11 mouse cellular contexts compared by ENCODE assay signal in the genomic region with DNA sequence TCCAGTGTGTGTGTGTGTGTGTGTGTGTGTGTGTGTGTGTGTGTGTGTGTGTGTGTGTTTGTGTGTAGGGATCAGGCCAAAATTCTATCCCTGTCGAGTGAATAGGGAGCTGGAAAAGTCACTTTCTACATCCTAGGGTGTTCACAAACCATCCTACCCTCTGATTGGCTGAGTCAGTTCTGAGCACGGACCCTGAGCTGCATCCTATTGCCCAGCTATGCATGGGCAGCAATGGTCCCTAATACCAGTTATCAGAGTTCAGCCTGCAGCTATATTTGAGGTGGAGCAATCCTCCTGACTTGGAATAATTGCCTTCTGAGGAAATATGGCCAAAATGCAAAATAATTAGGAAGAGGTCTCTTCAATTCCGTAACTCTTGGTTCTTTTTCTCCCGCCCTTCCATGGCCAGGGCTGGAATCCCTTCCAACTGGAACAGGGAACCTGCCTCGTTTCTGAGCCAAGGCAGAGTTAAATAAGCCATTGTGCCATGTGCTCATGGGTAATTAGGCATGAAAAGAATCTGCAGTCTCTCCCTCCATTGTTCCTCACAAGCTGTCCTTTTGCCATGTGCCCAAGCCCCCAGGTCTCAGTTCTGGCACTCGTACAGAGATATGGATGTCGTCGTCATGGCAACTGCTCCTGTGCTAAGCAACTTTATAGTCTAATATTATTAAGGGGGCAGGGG.
DNase-seq lines count a peak whose midpoint lies in the region; ATAC-seq and TF ChIP-seq lines count a peak whose summit lies in the region.
"Had no signal": no experiment of that assay in that cellular context is flagged by ENCODE, and none has a peak within 500 bp of the region (broad histone marks: within the 10 kb centered on the region; RNA-seq: fewer than 3 reads in every experiment).

No protein-coding gene starts in this region.

- H3K9ac ChIP-seq in forebrain, postnatal 0 days, result no peak overlapping the region
- 0 out of 2 replicates have a peak overlapping the region, but pooled peaks have one; percentile 1 for H3K9ac ChIP-seq in midbrain, embryonic 14.5 days (replicated peaks; ENCODE audit: low read length)
- H3K9ac ChIP-seq: heart, embryonic 13.5 days; liver, embryonic 12.5 days had no signal

- ATAC-seq in forebrain, postnatal 0 days, result peak; percentile 82
- ATAC-seq in midbrain, embryonic 14.5 days (ENCODE audit: low FRiP score, low TSS enrichment), result peak; percentile 55; the same call in 1 of the 2 replicates
- ATAC-seq in inflammation-experienced regulatory T-cells, adult 6 months, result no peak
- ATAC-seq: liver, embryonic 12.5 days had no signal

- DNase-seq in Muller cell, postnatal 12 days (ENCODE audit: inconsistent ontology term), result peak; percentile 89
- DNase-seq in brain, embryonic 18.5 days (ENCODE audit: low read depth, low spot score), result peak; percentile 52
- DNase-seq in forebrain, postnatal 0 days, result peak; percentile 78
- DNase-seq in midbrain, embryonic 14.5 days, result peak; percentile 80
- DNase-seq in urinary bladder, adult 2 months (ENCODE audit: low spot score), result no peak
- DNase-seq in B cell, adult 2 months, result no peak
- DNase-seq: thymus, postnatal 4 days had no signal

- no peaks in the 10 kb centered on the region for H3K36me3 ChIP-seq in forebrain, postnatal 0 days (ENCODE audit: insufficient read depth)
- H3K36me3 ChIP-seq in midbrain, embryonic 14.5 days (ENCODE audit: control insufficient read depth, insufficient read depth, low read length), result no peaks in the 10 kb centered on the region
- H3K36me3 ChIP-seq: heart, embryonic 13.5 days; liver, embryonic 12.5 days had no signal

- no peaks in the 10 kb centered on the region for H3K27me3 ChIP-seq in forebrain, postnatal 0 days (ENCODE audit: insufficient read depth, low read length)
- no peaks in the 10 kb centered on the region for H3K27me3 ChIP-seq in midbrain, embryonic 14.5 days (ENCODE audit: control insufficient read depth, insufficient read depth, low read length)
- H3K27me3 ChIP-seq: heart, embryonic 13.5 days; liver, embryonic 12.5 days had no signal

- 0 out of 2 replicates have a peak, but pooled peaks cover 3% of the 10 kb centered on the region for H3K9me3 ChIP-seq in forebrain, postnatal 0 days (ENCODE audit: low read length)
- H3K9me3 ChIP-seq in midbrain, embryonic 14.5 days (ENCODE audit: control insufficient read depth, low read length), result no peaks in the 10 kb centered on the region
- H3K9me3 ChIP-seq: heart, embryonic 13.5 days; liver, embryonic 12.5 days had no signal

- H3K4me1 ChIP-seq in forebrain, postnatal 0 days (ENCODE audit: insufficient read depth), result 0 out of 2 replicates have a peak, but pooled peaks cover 9% of the 10 kb centered on the region
- peaks cover 15% of the 10 kb centered on the region for H3K4me1 ChIP-seq in midbrain, embryonic 14.5 days (ENCODE audit: control insufficient read depth, insufficient read depth, low read length)
- H3K4me1 ChIP-seq: heart, embryonic 13.5 days; liver, embryonic 12.5 days had no signal

- no peak for TF ChIP-seq CTCF in forebrain, postnatal 0 days (IDR thresholded peaks at IDR 0.05; ENCODE audit: low read depth)

- H3K4me2 ChIP-seq in forebrain, postnatal 0 days (ENCODE audit: low read depth), result no peak overlapping the region
- H3K4me2 ChIP-seq in midbrain, embryonic 14.5 days (ENCODE audit: low read length), result peak overlapping the region; percentile 33
- H3K4me2 ChIP-seq: heart, embryonic 13.5 days; liver, embryonic 12.5 days had no signal

- H3K4me3 ChIP-seq in forebrain, postnatal 0 days (ENCODE audit: low read depth, low read length), result no peak overlapping the region
- H3K4me3 ChIP-seq in midbrain, embryonic 14.5 days (replicated peaks; ENCODE audit: low read depth, low read length), result no peak overlapping the region
- H3K4me3 ChIP-seq: heart, embryonic 13.5 days; liver, embryonic 12.5 days had no signal

- H3K27ac ChIP-seq in forebrain, postnatal 0 days (ENCODE audit: low read depth, low read length), result no peak overlapping the region
- H3K27ac ChIP-seq in midbrain, embryonic 14.5 days (replicated peaks; ENCODE audit: low read depth, low read length), result peak overlapping the region; percentile 63
- H3K27ac ChIP-seq: heart, embryonic 13.5 days; kidney, postnatal 0 days; liver, embryonic 12.5 days had no signal

- 11% methylated on average over 8 of the region's 8 CpGs for WGBS in forebrain, postnatal 0 days
- WGBS in midbrain, embryonic 14.5 days, result 18% methylated on average over 8 of the region's 8 CpGs

Comparison
In these comparisons a context has a peak if more than half of its experiments do, and no peak if none do; other contexts are left out.
1. DNase-seq: peak in Muller cell, postnatal 12 days (single experiment), brain, embryonic 18.5 days (single experiment), forebrain, postnatal 0 days (single experiment) and midbrain, embryonic 14.5 days (single experiment); none in urinary bladder, adult 2 months (single experiment) and B cell, adult 2 months (0 of 2).